Mouse (Mus musculus): ENCODE data around the gene Vangl1. TPM values are rescaled to one million over a fixed set of nuclear protein-coding genes. Genes with fewer than 3 reads are reported as not detected.

The Vangl1 gene
- not detected for total RNA-seq (2023)

DNA sequence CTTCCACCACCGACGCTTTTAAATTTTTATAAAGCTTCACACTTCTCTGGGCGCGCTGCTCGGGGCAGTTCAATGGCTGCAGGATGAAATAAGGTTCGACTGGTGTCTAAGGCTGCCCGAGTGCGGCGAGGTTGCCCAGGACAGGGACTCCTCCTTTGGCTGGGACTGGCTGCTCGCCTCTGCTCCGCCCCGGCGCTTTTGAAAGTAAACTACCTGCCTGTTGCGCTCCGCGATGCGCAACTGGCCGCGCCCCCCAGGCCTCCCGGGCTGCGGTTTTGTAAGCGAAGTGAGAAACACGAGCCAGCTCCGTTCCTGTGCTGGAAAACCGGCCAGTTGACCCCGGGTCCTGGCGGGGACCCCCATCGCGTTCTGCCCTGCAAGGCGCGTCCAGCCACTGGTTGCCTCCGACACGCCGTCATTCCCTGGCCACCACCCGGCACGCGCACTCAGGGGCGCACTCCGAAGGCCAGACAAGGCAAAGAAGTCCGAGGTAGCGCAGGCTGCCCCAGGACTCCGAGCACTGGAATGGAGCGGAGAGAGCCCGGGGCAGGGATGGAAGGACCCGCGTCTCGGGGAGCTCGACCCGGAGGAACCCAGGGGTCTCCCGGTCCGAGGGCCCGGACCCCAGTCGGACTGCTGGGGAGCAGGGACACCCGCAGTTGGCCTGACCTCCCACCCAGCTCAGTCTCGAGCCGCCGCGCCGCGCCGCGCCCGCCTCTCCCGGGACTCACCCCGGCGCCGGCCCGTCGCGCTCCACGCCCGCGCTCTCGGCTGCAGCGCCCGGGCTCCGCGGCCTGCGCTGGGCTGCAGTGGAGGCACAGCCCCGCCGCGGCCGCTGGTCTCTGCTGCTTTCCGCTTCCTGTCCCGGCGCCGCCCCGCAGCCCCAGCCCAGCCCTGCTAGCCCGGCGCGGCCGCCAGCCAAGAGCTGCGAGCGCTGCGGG is at the start of gene Vangl1:
TSS of gene Vangl1 (minus strand) at position 913 of the 941 bp plus-strand sequence.

Other genes with a start within 250 kb of the Vangl1 start
- not detected for gene Nhlh2, start 194.6 kb downstream of the Vangl1 start, total RNA-seq (2023)
- gene Casq2, start 118.3 kb downstream of the Vangl1 start, total RNA-seq (2023), result not detected